Mouse (Mus musculus): ENCODE results near the gene Serpina1e. TPM values are rescaled to one million over a fixed set of nuclear protein-coding genes. Genes with fewer than 3 reads are reported as not detected.

Serpina1e gene
- polyA plus RNA-seq (2016; fragmentation: Nextera tagmentation; extraction: Ambion mirVana) = not detected in 2 replicates

- Histone ChIP-seq H3K27me3 (ENCODE audit: low read depth, poor library complexity, severe bottlenecking) (no peaks in the 10 kb centered on the region), H3K9me3 (replicated peaks) (no peaks in the 10 kb centered on the region), H3K4me3 (no peak within 1 kb of the TSS), H3K4me1 (no peaks in the 10 kb centered on the region), H3K27ac (no peak within 1 kb of the TSS), H3K36me3 (no peaks in the 10 kb centered on the region)
- no peak for DNase-seq (ENCODE audit: low spot score)
- 77% methylated on average over 3 of the region's 3 CpGs for WGBS
These were observed at the start of gene Serpina1e for GRCm38 (mm10) chr12:103958798-103959197. Gene Serpina1e, minus strand, starts transcription at chr12:103958975.

- H3K27ac ChIP-seq = no peak overlapping the region
- H3K4me3 ChIP-seq = no peak overlapping the region
- no peaks in the 10 kb centered on the region for H3K4me1 ChIP-seq
- WGBS = 87% methylated on average over 5 of the region's 5 CpGs
- no peaks in the 10 kb centered on the region; the same call in 1 of the 2 replicates for H3K9me3 ChIP-seq (replicated peaks)
- no peaks in the 10 kb centered on the region for H3K27me3 ChIP-seq (ENCODE audit: low read depth, poor library complexity, severe bottlenecking)
- H3K36me3 ChIP-seq = no peaks in the 10 kb centered on the region
- DNase-seq (ENCODE audit: low spot score) = no peak
These were observed 45.9 kb upstream of the Serpina1e start for GRCm38 (mm10) chr12:104004689-104005088.

- WGBS = 83% methylated on average over 4 of the region's 4 CpGs
- no peak for DNase-seq (ENCODE audit: low spot score)
- Histone ChIP-seq H3K27me3 (ENCODE audit: low read depth, poor library complexity, severe bottlenecking) (no peaks in the 10 kb centered on the region), H3K4me1 (no peaks in the 10 kb centered on the region), H3K9me3 (replicated peaks) (no peaks in the 10 kb centered on the region; the same call in 1 of the 2 replicates), H3K27ac (no peak overlapping the region), H3K36me3 (no peaks in the 10 kb centered on the region), H3K4me3 (no peak overlapping the region)
These were observed 44.5 kb upstream of the Serpina1e start for GRCm38 (mm10) chr12:104003238-104003612.

DNA sequence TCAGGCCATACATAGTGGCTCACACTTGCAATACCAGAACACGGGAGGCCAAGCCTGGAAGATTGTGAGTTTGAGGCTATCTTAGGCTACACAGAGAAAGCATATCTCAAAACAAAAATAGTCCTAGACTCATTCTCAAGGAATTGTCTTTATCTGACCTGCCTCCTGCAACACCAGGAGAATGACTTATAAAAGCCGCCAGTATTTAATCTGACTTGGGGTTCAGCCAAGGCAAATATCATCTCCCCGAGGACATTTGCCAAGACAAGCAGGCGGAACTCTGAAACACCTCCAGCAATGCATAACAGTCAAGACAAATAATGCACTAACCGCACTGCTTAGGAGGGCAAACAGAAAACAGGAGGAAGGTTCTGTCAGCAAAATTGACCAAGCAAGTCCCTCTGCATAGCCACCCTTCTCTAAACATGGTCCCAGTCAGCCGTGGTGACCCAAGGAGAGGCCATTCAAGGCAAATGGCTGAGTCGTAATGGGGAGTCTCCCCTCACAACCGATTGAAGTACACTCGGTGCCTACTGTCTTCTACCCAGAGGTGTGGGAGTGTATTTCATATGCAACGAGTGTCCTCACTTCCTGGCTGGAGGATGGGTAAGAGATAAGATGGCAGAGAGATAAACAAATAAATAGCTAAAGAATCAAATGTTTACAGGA lies 43.9 kb upstream of the Serpina1e start:
- Histone ChIP-seq H3K4me1 (no peaks in the 10 kb centered on the region), H3K27me3 (ENCODE audit: low read depth, poor library complexity, severe bottlenecking) (no peaks in the 10 kb centered on the region), H3K36me3 (no peaks in the 10 kb centered on the region), H3K9me3 (replicated peaks) (no peaks in the 10 kb centered on the region; the same call in 1 of the 2 replicates), H3K27ac (no peak overlapping the region), H3K4me3 (no peak overlapping the region)
- 88% methylated on average over 10 of the region's 10 CpGs for WGBS
- no peak for DNase-seq (ENCODE audit: low spot score)

- Histone ChIP-seq H3K36me3 (no peaks in the 10 kb centered on the region), H3K27ac (no peak overlapping the region), H3K4me3 (no peak overlapping the region), H3K27me3 (ENCODE audit: low read depth, poor library complexity, severe bottlenecking) (no peaks in the 10 kb centered on the region), H3K4me1 (0 out of 2 replicates have a peak, but pooled peaks cover 6% of the 10 kb centered on the region), H3K9me3 (replicated peaks) (no peaks in the 10 kb centered on the region; the same call in 1 of the 2 replicates)
- DNase-seq (ENCODE audit: low spot score) = no peak
- WGBS = 92% methylated on average over 3 of the region's 3 CpGs
These were observed 41.8 kb upstream of the Serpina1e start for GRCm38 (mm10) chr12:104000594-104000993.

- H3K9me3 ChIP-seq (replicated peaks) = no peaks in the 10 kb centered on the region; the same call in 1 of the 2 replicates
- H3K27me3 ChIP-seq (ENCODE audit: low read depth, poor library complexity, severe bottlenecking) = no peaks in the 10 kb centered on the region
- WGBS = 93% methylated on average over 8 of the region's 8 CpGs
- H3K4me1 ChIP-seq = 0 out of 2 replicates have a peak, but pooled peaks cover 6% of the 10 kb centered on the region
- no peak for DNase-seq (ENCODE audit: low spot score)
- H3K36me3 ChIP-seq = no peaks in the 10 kb centered on the region
- H3K27ac ChIP-seq = no peak overlapping the region
- no peak overlapping the region for H3K4me3 ChIP-seq
These were observed 40.8 kb upstream of the Serpina1e start for GRCm38 (mm10) chr12:103999611-104000010.

- H3K27ac ChIP-seq = no peak overlapping the region
- no peaks in the 10 kb centered on the region for H3K27me3 ChIP-seq (ENCODE audit: low read depth, poor library complexity, severe bottlenecking)
- WGBS = 72% methylated on average over 2 of the region's 2 CpGs
- H3K4me1 ChIP-seq = 0 out of 2 replicates have a peak, but pooled peaks cover 6% of the 10 kb centered on the region
- H3K36me3 ChIP-seq = no peaks in the 10 kb centered on the region
- no peaks in the 10 kb centered on the region for H3K9me3 ChIP-seq (replicated peaks)
- no peak for DNase-seq (ENCODE audit: low spot score)
- H3K4me3 ChIP-seq = no peak overlapping the region
These were observed 37.7 kb upstream of the Serpina1e start for GRCm38 (mm10) chr12:103996513-103996912.

- no peaks in the 10 kb centered on the region for H3K36me3 ChIP-seq
- H3K4me3 ChIP-seq = no peak overlapping the region
- no peak overlapping the region for H3K27ac ChIP-seq
- 44% methylated on average over 5 of the region's 5 CpGs for WGBS
- peak; percentile 74 for DNase-seq (ENCODE audit: low spot score)
- 0 out of 2 replicates have a peak, but pooled peaks cover 6% of the 10 kb centered on the region for H3K4me1 ChIP-seq
- no peaks in the 10 kb centered on the region for H3K27me3 ChIP-seq (ENCODE audit: low read depth, poor library complexity, severe bottlenecking)
- H3K9me3 ChIP-seq (replicated peaks) = no peaks in the 10 kb centered on the region
These were observed 36.7 kb upstream of the Serpina1e start for GRCm38 (mm10) chr12:103995292-103996072.

- no peak overlapping the region for H3K4me3 ChIP-seq
- 76% methylated on average over 7 of the region's 7 CpGs for WGBS
- 0 out of 2 replicates have a peak, but pooled peaks cover 6% of the 10 kb centered on the region for H3K4me1 ChIP-seq
- no peaks in the 10 kb centered on the region for H3K27me3 ChIP-seq (ENCODE audit: low read depth, poor library complexity, severe bottlenecking)
- H3K36me3 ChIP-seq = no peaks in the 10 kb centered on the region
- H3K9me3 ChIP-seq (replicated peaks) = no peaks in the 10 kb centered on the region
- no peak for DNase-seq (ENCODE audit: low spot score)
- no peak overlapping the region for H3K27ac ChIP-seq
These were observed 34.2 kb upstream of the Serpina1e start for GRCm38 (mm10) chr12:103992945-103993344.

DNA sequence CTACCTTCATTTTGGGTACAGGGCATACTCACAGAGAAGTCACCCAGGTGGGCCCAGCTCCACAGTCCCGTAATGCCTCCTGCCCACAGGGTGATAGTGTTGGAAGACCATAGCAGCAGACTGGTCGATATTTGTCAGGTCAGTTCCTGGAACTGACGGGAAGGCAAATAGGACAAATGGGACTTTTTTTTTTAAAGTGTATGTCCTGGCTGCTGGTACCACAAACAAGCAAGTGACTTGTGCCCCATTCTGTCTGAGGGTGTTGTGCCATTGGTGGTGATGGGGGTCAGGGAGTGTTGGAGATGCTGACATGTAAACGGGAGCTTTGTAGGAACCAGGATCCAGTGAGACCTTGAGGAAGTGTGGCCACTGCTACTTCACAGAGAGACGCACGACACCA lies 31.1 kb upstream of the Serpina1e start, which contains the start of gene Serpina11:
Gene Serpina11 (minus strand): TSS at position 101 of the 400 bp plus-strand sequence.
- 92% methylated on average over 6 of the region's 6 CpGs for WGBS
- H3K4me1 ChIP-seq = no peaks in the 10 kb centered on the region
- H3K27ac ChIP-seq = no peak within 1 kb of the TSS

DNA sequence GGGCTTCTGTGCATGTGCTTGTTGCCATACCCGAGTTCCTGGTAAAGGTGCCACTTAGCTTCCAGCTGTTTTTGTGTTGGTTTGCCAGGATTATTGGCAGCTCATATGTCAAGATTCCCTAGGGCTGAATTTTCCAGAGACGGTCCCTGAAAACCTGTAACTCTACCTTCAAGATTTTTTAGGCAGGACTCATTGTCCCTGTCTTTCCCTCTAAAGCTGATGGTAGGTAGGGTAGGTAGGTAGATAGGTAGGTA lies 30.7 kb upstream of the Serpina1e start:
- Histone ChIP-seq H3K4me1 (no peaks in the 10 kb centered on the region), H3K27me3 (ENCODE audit: low read depth, poor library complexity, severe bottlenecking) (no peaks in the 10 kb centered on the region), H3K27ac (no peak overlapping the region), H3K36me3 (no peaks in the 10 kb centered on the region), H3K4me3 (no peak overlapping the region), H3K9me3 (replicated peaks) (no peaks in the 10 kb centered on the region)
- no peak for DNase-seq (ENCODE audit: low spot score)
- WGBS = 64% methylated on average over 2 of the region's 2 CpGs

More for the DNA sequence above, 31.1 kb upstream of the Serpina1e start, which contains the start of gene Serpina11:
- DNase-seq (ENCODE audit: low spot score) = no peak
- no peaks in the 10 kb centered on the region for H3K27me3 ChIP-seq (ENCODE audit: low read depth, poor library complexity, severe bottlenecking)
- no peaks in the 10 kb centered on the region for H3K36me3 ChIP-seq
- no peak within 1 kb of the TSS for H3K4me3 ChIP-seq
- H3K9me3 ChIP-seq (replicated peaks) = no peaks in the 10 kb centered on the region

- no peak overlapping the region for H3K27ac ChIP-seq
- no peaks in the 10 kb centered on the region for H3K27me3 ChIP-seq (ENCODE audit: low read depth, poor library complexity, severe bottlenecking)
- H3K36me3 ChIP-seq = no peaks in the 10 kb centered on the region
- H3K4me3 ChIP-seq = no peak overlapping the region
- no peaks in the 10 kb centered on the region for H3K4me1 ChIP-seq
- 64% methylated on average over 14 of the region's 14 CpGs for WGBS
- no peak for DNase-seq (ENCODE audit: low spot score)
- H3K9me3 ChIP-seq (replicated peaks) = no peaks in the 10 kb centered on the region
These were observed 30.2 kb upstream of the Serpina1e start for GRCm38 (mm10) chr12:103988754-103989513.

DNA sequence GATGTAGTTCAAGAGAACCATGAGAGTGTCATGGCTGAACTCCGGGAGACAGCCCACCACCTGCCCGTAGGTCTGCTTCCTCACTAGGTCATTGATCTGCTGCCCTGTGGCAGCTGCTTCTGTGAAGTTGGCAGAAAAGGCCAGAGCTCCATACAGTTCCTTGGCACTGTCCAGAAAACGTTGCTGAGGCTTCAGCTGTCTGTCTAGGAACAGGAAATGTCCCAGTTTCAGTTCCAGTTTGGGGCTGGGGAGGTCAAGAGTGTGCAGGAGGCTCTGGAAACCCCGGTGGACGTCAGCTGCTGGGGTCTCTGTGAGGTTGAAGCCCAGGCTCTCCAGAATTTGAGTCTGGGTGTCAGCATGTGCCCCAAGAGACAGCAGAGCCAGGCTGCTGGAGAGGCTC lies 27.1 kb upstream of the Serpina1e start:
- Histone ChIP-seq H3K4me3 (no peak overlapping the region), H3K27ac (no peak overlapping the region), H3K4me1 (no peaks in the 10 kb centered on the region), H3K36me3 (no peaks in the 10 kb centered on the region), H3K9me3 (replicated peaks) (no peaks in the 10 kb centered on the region), H3K27me3 (ENCODE audit: low read depth, poor library complexity, severe bottlenecking) (no peaks in the 10 kb centered on the region)
- WGBS = 71% methylated on average over 5 of the region's 5 CpGs
- DNase-seq (ENCODE audit: low spot score) = no peak

Measured in limb, embryonic 10.5 days (tissue).